Mouse (Mus musculus): Measurements from ENCODE around the gene Unc119. TPM values are rescaled to one million over a fixed set of nuclear protein-coding genes. Genes with fewer than 3 reads are reported as not detected.

Gene Unc119
- polyA plus RNA-seq, 1 experiment from 2014 or later: 57.7 TPM

- peaks cover 24% of the 10 kb centered on the region for H3K36me3 ChIP-seq
- H3K27ac ChIP-seq (replicated peaks): 0 out of 2 replicates have a peak overlapping the region, but pooled peaks have one; percentile 46
- peaks cover 57% of the 10 kb centered on the region for H3K4me1 ChIP-seq
- 92% methylated on average over 10 of the region's 10 CpGs for WGBS
- no peaks in the 10 kb centered on the region for H3K9me3 ChIP-seq (replicated peaks)
- H3K27me3 ChIP-seq (ENCODE audit: low read depth, poor library complexity, severe bottlenecking): no peaks in the 10 kb centered on the region
- no peak overlapping the region for H3K4me3 ChIP-seq
- peak; percentile 68 for DNase-seq (ENCODE audit: low spot score)
Observed at GRCm38 (mm10) chr11:78347070-78347754, 3.9 kb downstream of the Unc119 start.

GRCm38 (mm10) chr11:78347908-78348307, 4.6 kb downstream of the Unc119 start:
- Histone ChIP-seq H3K27ac (replicated peaks) (no peak overlapping the region), H3K27me3 (ENCODE audit: low read depth, poor library complexity, severe bottlenecking) (no peaks in the 10 kb centered on the region), H3K36me3 (peaks cover 24% of the 10 kb centered on the region), H3K4me3 (no peak overlapping the region), H3K9me3 (replicated peaks) (no peaks in the 10 kb centered on the region), H3K4me1 (peaks cover 55% of the 10 kb centered on the region)
- 78% methylated on average over 9 of the region's 9 CpGs for WGBS
- no peak for DNase-seq (ENCODE audit: low spot score)

GRCm38 (mm10) chr11:78348474-78348873, 5.2 kb downstream of the Unc119 start:
- no peak overlapping the region for H3K27ac ChIP-seq (replicated peaks)
- DNase-seq (ENCODE audit: low spot score): no peak
- WGBS: 52% methylated on average over 7 of the region's 7 CpGs
- H3K9me3 ChIP-seq (replicated peaks): no peaks in the 10 kb centered on the region
- H3K27me3 ChIP-seq (ENCODE audit: low read depth, poor library complexity, severe bottlenecking): no peaks in the 10 kb centered on the region
- H3K4me1 ChIP-seq: peaks cover 49% of the 10 kb centered on the region
- no peak overlapping the region for H3K4me3 ChIP-seq
- H3K36me3 ChIP-seq: peaks cover 24% of the 10 kb centered on the region

GRCm38 (mm10) chr11:78349441-78350358, 6.4 kb downstream of the Unc119 start:
- DNase-seq (ENCODE audit: low spot score): no peak
- 88% methylated on average over 4 of the region's 4 CpGs for WGBS
- Histone ChIP-seq H3K27ac (replicated peaks) (no peak overlapping the region), H3K9me3 (replicated peaks) (no peaks in the 10 kb centered on the region), H3K4me1 (peaks cover 37% of the 10 kb centered on the region), H3K36me3 (peaks cover 24% of the 10 kb centered on the region), H3K27me3 (ENCODE audit: low read depth, poor library complexity, severe bottlenecking) (no peaks in the 10 kb centered on the region), H3K4me3 (no peak overlapping the region)

- peaks cover 8% of the 10 kb centered on the region for H3K4me1 ChIP-seq
- WGBS: 85% methylated on average over 1 of the region's 1 CpGs
Observed at GRCm38 (mm10) chr11:78353081-78353480, 9.8 kb downstream of the Unc119 start.

GRCm38 (mm10) chr11:78354905-78355304, 11.6 kb downstream of the Unc119 start:
- H3K9me3 ChIP-seq (replicated peaks): no peaks in the 10 kb centered on the region
- H3K4me1 ChIP-seq: peaks cover 8% of the 10 kb centered on the region
- WGBS: 88% methylated on average over 6 of the region's 6 CpGs
- no peak overlapping the region for H3K27ac ChIP-seq (replicated peaks)
- H3K4me3 ChIP-seq: no peak overlapping the region
- 0 out of 2 replicates have a peak, but pooled peaks cover under 1% of the 10 kb centered on the region for H3K36me3 ChIP-seq
- peaks cover 16% of the 10 kb centered on the region for H3K27me3 ChIP-seq (ENCODE audit: low read depth, poor library complexity, severe bottlenecking)
- no peak for DNase-seq (ENCODE audit: low spot score)

More at GRCm38 (mm10) chr11:78353081-78353480, 9.8 kb downstream of the Unc119 start:
- Histone ChIP-seq H3K36me3 (peaks cover 18% of the 10 kb centered on the region), H3K27ac (replicated peaks) (no peak overlapping the region), H3K9me3 (replicated peaks) (no peaks in the 10 kb centered on the region), H3K4me3 (no peak overlapping the region), H3K27me3 (ENCODE audit: low read depth, poor library complexity, severe bottlenecking) (no peaks in the 10 kb centered on the region)
- DNase-seq (ENCODE audit: low spot score): no peak

GRCm38 (mm10) chr11:78355471-78356238, 12.4 kb downstream of the Unc119 start:
- Histone ChIP-seq H3K27ac (replicated peaks) (peak overlapping the region; percentile 55), H3K9me3 (replicated peaks) (no peaks in the 10 kb centered on the region), H3K36me3 (no peaks in the 10 kb centered on the region), H3K4me1 (peaks cover 15% of the 10 kb centered on the region), H3K4me3 (no peak overlapping the region), H3K27me3 (ENCODE audit: low read depth, poor library complexity, severe bottlenecking) (peaks cover 16% of the 10 kb centered on the region)
- peak; percentile 80 for DNase-seq (ENCODE audit: low spot score)
- 34% methylated on average over 4 of the region's 4 CpGs for WGBS

GRCm38 (mm10) chr11:78358330-78359007, 15.2 kb downstream of the Unc119 start:
- H3K4me3 ChIP-seq: 0 out of 2 replicates have a peak overlapping the region, but pooled peaks have one; percentile 2
- peaks cover 18% of the 10 kb centered on the region for H3K4me1 ChIP-seq
- H3K27ac ChIP-seq (replicated peaks): no peak overlapping the region
- peaks cover 16% of the 10 kb centered on the region for H3K27me3 ChIP-seq (ENCODE audit: low read depth, poor library complexity, severe bottlenecking)
- no peaks in the 10 kb centered on the region for H3K9me3 ChIP-seq (replicated peaks)
- peak; percentile 38 for DNase-seq (ENCODE audit: low spot score)
- no peaks in the 10 kb centered on the region for H3K36me3 ChIP-seq
- WGBS: 11% methylated on average over 22 of the region's 22 CpGs

GRCm38 (mm10) chr11:78360125-78360788, 17.0 kb downstream of the Unc119 start:
- Histone ChIP-seq H3K36me3 (no peaks in the 10 kb centered on the region), H3K27me3 (ENCODE audit: low read depth, poor library complexity, severe bottlenecking) (peaks cover 16% of the 10 kb centered on the region), H3K4me1 (peaks cover 25% of the 10 kb centered on the region), H3K4me3 (peak overlapping the region; percentile 47), H3K27ac (replicated peaks) (no peak overlapping the region), H3K9me3 (replicated peaks) (no peaks in the 10 kb centered on the region)
- DNase-seq (ENCODE audit: low spot score): peak; percentile 73
- WGBS: 13% methylated on average over 13 of the region's 13 CpGs

GRCm38 (mm10) chr11:78360789-78361131, 17.5 kb downstream of the Unc119 start:
- DNase-seq (ENCODE audit: low spot score): no peak
- Histone ChIP-seq H3K27ac (replicated peaks) (no peak overlapping the region), H3K4me1 (peaks cover 25% of the 10 kb centered on the region), H3K27me3 (ENCODE audit: low read depth, poor library complexity, severe bottlenecking) (peaks cover 16% of the 10 kb centered on the region), H3K4me3 (peak overlapping the region; percentile 47), H3K36me3 (no peaks in the 10 kb centered on the region), H3K9me3 (replicated peaks) (no peaks in the 10 kb centered on the region)
- WGBS: 52% methylated on average over 2 of the region's 2 CpGs

- no peak overlapping the region for H3K27ac ChIP-seq (replicated peaks)
- DNase-seq (ENCODE audit: low spot score): no peak
- 85% methylated on average over 13 of the region's 13 CpGs for WGBS
Observed at GRCm38 (mm10) chr11:78363309-78364007, 20.2 kb downstream of the Unc119 start.

More at GRCm38 (mm10) chr11:78363309-78364007, 20.2 kb downstream of the Unc119 start:
- peaks cover 23% of the 10 kb centered on the region for H3K4me1 ChIP-seq
- no peak overlapping the region for H3K4me3 ChIP-seq
- peaks cover 13% of the 10 kb centered on the region for H3K27me3 ChIP-seq (ENCODE audit: low read depth, poor library complexity, severe bottlenecking)
- no peaks in the 10 kb centered on the region for H3K36me3 ChIP-seq
- H3K9me3 ChIP-seq (replicated peaks): no peaks in the 10 kb centered on the region
